Mouse (Mus musculus): ENCODE results near the gene Sh3bp5l. TPM values are rescaled to one million over a fixed set of nuclear protein-coding genes. Genes with fewer than 3 reads are reported as not detected.

The Sh3bp5l gene
- polyA plus RNA-seq, 1 experiment = 30.8 TPM

GRCm38 (mm10) chr11:58382471-58382870 is 51.9 kb downstream of the Sh3bp5l start:
- Histone ChIP-seq H3K4me3 (ENCODE audit: insufficient read depth, poor library complexity, severe bottlenecking) (no peak overlapping the region), H3ac (ENCODE audit: control insufficient read depth, insufficient read length, low read depth) (no peak overlapping the region), H3K27me3 (ENCODE audit: control insufficient read depth, insufficient read depth, insufficient read length) (peaks cover 3% of the 10 kb centered on the region), H3K79me3 (ENCODE audit: low read depth) (no peaks in the 10 kb centered on the region), H3K79me2 (ENCODE audit: control insufficient read depth, insufficient read depth) (no peaks in the 10 kb centered on the region), H3K36me3 (ENCODE audit: control insufficient read depth, insufficient read depth) (no peaks in the 10 kb centered on the region)
- TF ChIP-seq MAX (IDR thresholded peaks at IDR 0.05) (no peak), MYOG (IDR thresholded peaks at IDR 0.05; ENCODE audit: control insufficient read depth, extremely low read depth, insufficient read length) (no peak), FOSL1 (IDR thresholded peaks at IDR 0.05; ENCODE audit: insufficient read depth, low read length, poor library complexity, severe bottlenecking) (no peak), CEBPB (IDR thresholded peaks at IDR 0.05; ENCODE audit: low read depth) (no peak), USF1 (IDR thresholded peaks at IDR 0.05; ENCODE audit: low read depth) (no peak), CTCF (IDR thresholded peaks at IDR 0.05; ENCODE audit: control insufficient read depth, insufficient read depth, insufficient read length) (no peak), MYOD1 (IDR thresholded peaks at IDR 0.05; ENCODE audit: control insufficient read depth, insufficient read length, low read depth) (no peak)

Other genes starting within 250 kb of the Sh3bp5l start
- 0.04 TPM for gene Gm12248, start 237.6 kb upstream of the Sh3bp5l start, polyA plus RNA-seq (2012; fragmentation: generic; extraction: Trizol)
- gene Cnot8, start 226.6 kb upstream of the Sh3bp5l start, polyA plus RNA-seq (2012; fragmentation: generic; extraction: Trizol) = 44.6 TPM
- 26.7 TPM for gene Gemin5, start 162.2 kb upstream of the Sh3bp5l start, polyA plus RNA-seq (2012; fragmentation: generic; extraction: Trizol)
- 106 TPM for gene Mrpl22, start 159.1 kb upstream of the Sh3bp5l start, polyA plus RNA-seq (2012; fragmentation: generic; extraction: Trizol)
- 0.12 TPM for gene Igtp, start 131.2 kb upstream of the Sh3bp5l start, polyA plus RNA-seq (2012; fragmentation: generic; extraction: Trizol)
- 0.01 TPM for gene Irgm2, start 131.1 kb upstream of the Sh3bp5l start, polyA plus RNA-seq (2012; fragmentation: generic; extraction: Trizol)
- 0.01 TPM for gene 4930438A08Rik, start 55.9 kb upstream of the Sh3bp5l start, polyA plus RNA-seq (2012; fragmentation: generic; extraction: Trizol)
- 6.8 TPM for gene Zfp692, start 23.7 kb upstream of the Sh3bp5l start, polyA plus RNA-seq (2012; fragmentation: generic; extraction: Trizol)
- 12.5 TPM for gene Zfp672, start 385 bp upstream of the Sh3bp5l start, polyA plus RNA-seq (2012; fragmentation: generic; extraction: Trizol)
- not detected for gene Lypd8, start 48.3 kb downstream of the Sh3bp5l start, polyA plus RNA-seq (2012; fragmentation: generic; extraction: Trizol)
- not detected for gene 1810065E05Rik, start 90.4 kb downstream of the Sh3bp5l start, polyA plus RNA-seq (2012; fragmentation: generic; extraction: Trizol)
- not detected for gene Gm12253, start 101.8 kb downstream of the Sh3bp5l start, polyA plus RNA-seq (2012; fragmentation: generic; extraction: Trizol)
- gene Lypd9, start 122.2 kb downstream of the Sh3bp5l start, polyA plus RNA-seq (2012; fragmentation: generic; extraction: Trizol) = not detected
- gene Olfr30, start 131.5 kb downstream of the Sh3bp5l start, polyA plus RNA-seq (2012; fragmentation: generic; extraction: Trizol) = not detected
- not detected for gene Olfr332, start 161.8 kb downstream of the Sh3bp5l start, polyA plus RNA-seq (2012; fragmentation: generic; extraction: Trizol)
- gene Olfr331, start 171.8 kb downstream of the Sh3bp5l start, polyA plus RNA-seq (2012; fragmentation: generic; extraction: Trizol) = not detected
- gene Olfr330, start 204.1 kb downstream of the Sh3bp5l start, polyA plus RNA-seq (2012; fragmentation: generic; extraction: Trizol) = not detected
- not detected for gene Olfr329-ps, start 215.7 kb downstream of the Sh3bp5l start, polyA plus RNA-seq (2012; fragmentation: generic; extraction: Trizol)
- not detected for gene Olfr328, start 224.9 kb downstream of the Sh3bp5l start, polyA plus RNA-seq (2012; fragmentation: generic; extraction: Trizol)
- not detected for gene Olfr224, start 239.8 kb downstream of the Sh3bp5l start, polyA plus RNA-seq (2012; fragmentation: generic; extraction: Trizol)
- not detected for gene Olfr325, start 247.0 kb downstream of the Sh3bp5l start, polyA plus RNA-seq (2012; fragmentation: generic; extraction: Trizol)

Data from C2C12 (cell line).